ENCODE assay signal across 23 mouse cellular contexts in genomic region chr9:7173756-7174155, GRCm38 (mm10).
"Had no signal": no experiment of that assay in that cellular context is flagged by ENCODE, and none has a peak within 500 bp of the region (broad histone marks: within the 10 kb centered on the region; RNA-seq: fewer than 3 reads in every experiment).

No protein-coding gene starts in this region.

- H3K4me2 ChIP-seq: heart, embryonic 11.5 days; heart, embryonic 13.5 days; heart, embryonic 15.5 days; hindbrain, embryonic 13.5 days; hindbrain, embryonic 15.5 days; limb, embryonic 12.5 days; liver, embryonic 11.5 days; liver, embryonic 13.5 days; liver, embryonic 15.5 days had no signal

- ATAC-seq: forebrain, postnatal 0 days; hindbrain, postnatal 0 days; intestine, embryonic 16.5 days; liver, postnatal 0 days had no signal

- H3K4me3 ChIP-seq: heart, adult 2 months; heart, embryonic 13.5 days; heart, embryonic 15.5 days; hindbrain, embryonic 13.5 days; hindbrain, embryonic 15.5 days; layer of hippocampus, adult 2 months; left cerebral cortex, adult 2 months; limb, embryonic 10.5 days; limb, embryonic 12.5 days; liver, embryonic 13.5 days; liver, embryonic 15.5 days had no signal

- H3K36me3 ChIP-seq: heart, embryonic 15.5 days; liver, embryonic 13.5 days; liver, embryonic 15.5 days had no signal

- H3K27me3 ChIP-seq: heart, embryonic 13.5 days; heart, embryonic 15.5 days; hindbrain, embryonic 13.5 days; hindbrain, embryonic 15.5 days; limb, embryonic 12.5 days; liver, embryonic 13.5 days; liver, embryonic 15.5 days had no signal

- H3K27ac ChIP-seq: heart, adult 2 months; heart, embryonic 13.5 days; heart, embryonic 15.5 days; hindbrain, embryonic 13.5 days; hindbrain, embryonic 15.5 days; hindbrain, postnatal 0 days; kidney, postnatal 0 days; layer of hippocampus, adult 2 months; left cerebral cortex, adult 2 months; limb, embryonic 10.5 days; limb, embryonic 12.5 days; liver, embryonic 13.5 days; liver, embryonic 15.5 days had no signal

- H3K9me3 ChIP-seq: heart, embryonic 13.5 days; heart, embryonic 15.5 days; hindbrain, embryonic 13.5 days; hindbrain, embryonic 15.5 days; limb, embryonic 10.5 days; limb, embryonic 12.5 days; liver, embryonic 13.5 days; liver, embryonic 15.5 days had no signal

- H3K9ac ChIP-seq: forebrain, postnatal 0 days; heart, embryonic 13.5 days; heart, embryonic 15.5 days; hindbrain, embryonic 13.5 days; hindbrain, embryonic 15.5 days; limb, embryonic 12.5 days; liver, embryonic 13.5 days; liver, embryonic 15.5 days; liver, postnatal 0 days had no signal

- DNase-seq: forebrain, postnatal 0 days; gastrocnemius, postnatal 14 days; gastrocnemius, postnatal 36 days; heart, adult 2 months; heart, postnatal 14 days; heart, postnatal 36 days; liver; liver, embryonic 13.5 days; liver, postnatal 0 days had no signal
